Comparison of ENCODE assay signal across 11 mouse cellular contexts in genomic region chr11:100609997-100610680, GRCm38 (mm10). TPM values are rescaled to one million over a fixed set of nuclear protein-coding genes. Genes with fewer than 3 reads are reported as not detected.
DNase-seq lines count a peak whose midpoint lies in the region; ATAC-seq and TF ChIP-seq lines count a peak whose summit lies in the region.
"Had no signal": no experiment of that assay in that cellular context is flagged by ENCODE, and none has a peak within 500 bp of the region (broad histone marks: within the 10 kb centered on the region; RNA-seq: fewer than 3 reads in every experiment).

No protein-coding gene starts in this region.

- H3K27ac ChIP-seq in limb, embryonic 14.5 days (replicated peaks; ENCODE audit: low read depth, low read length): no peak overlapping the region
- H3K27ac ChIP-seq in limb, embryonic 10.5 days: no peak overlapping the region
- H3K27ac ChIP-seq in heart, embryonic 16.5 days (ENCODE audit: low read length): peak overlapping the region; percentile 86
- no peak overlapping the region for H3K27ac ChIP-seq in forebrain, embryonic 11.5 days (ENCODE audit: low read depth, low read length)
- H3K27ac ChIP-seq: midbrain, embryonic 12.5 days had no signal

- H3K4me3 ChIP-seq in limb, embryonic 14.5 days (replicated peaks; ENCODE audit: low read length): no peak overlapping the region
- H3K4me3 ChIP-seq in limb, embryonic 10.5 days: no peak overlapping the region
- H3K4me3 ChIP-seq in heart, embryonic 16.5 days (ENCODE audit: low read length): no peak overlapping the region; the same call in 1 of the 2 replicates
- H3K4me3 ChIP-seq in forebrain, embryonic 11.5 days (ENCODE audit: low read depth, low read length): no peak overlapping the region
- H3K4me3 ChIP-seq: midbrain, embryonic 12.5 days had no signal

- peaks cover 6% of the 10 kb centered on the region; the same call in 1 of the 2 replicates for H3K4me1 ChIP-seq in limb, embryonic 14.5 days (ENCODE audit: control insufficient read depth, insufficient read depth, low read length)
- H3K4me1 ChIP-seq in limb, embryonic 10.5 days: no peaks in the 10 kb centered on the region
- H3K4me1 ChIP-seq in heart, embryonic 16.5 days (ENCODE audit: control insufficient read depth, insufficient read depth, low read length): peaks cover 28% of the 10 kb centered on the region
- H3K4me1 ChIP-seq in forebrain, embryonic 11.5 days (replicated peaks; ENCODE audit: control insufficient read depth, insufficient read depth, low read length): no peaks in the 10 kb centered on the region

- H3K9me3 ChIP-seq in limb, embryonic 14.5 days (ENCODE audit: control insufficient read depth, low read length): no peaks in the 10 kb centered on the region
- no peaks in the 10 kb centered on the region for H3K9me3 ChIP-seq in limb, embryonic 10.5 days (replicated peaks)
- no peaks in the 10 kb centered on the region for H3K9me3 ChIP-seq in heart, embryonic 16.5 days (replicated peaks; ENCODE audit: control insufficient read depth, low read length)
- H3K9me3 ChIP-seq in forebrain, embryonic 11.5 days (ENCODE audit: control insufficient read depth, low read length): no peaks in the 10 kb centered on the region
- H3K9me3 ChIP-seq: midbrain, embryonic 12.5 days had no signal

- no peak for TF ChIP-seq POLR2A in limb, embryonic 14.5 days (IDR thresholded peaks at IDR 0.05; ENCODE audit: borderline replicate concordance, extremely low read depth, insufficient read depth, insufficient read length)

- no peaks in the 10 kb centered on the region for H3K27me3 ChIP-seq in limb, embryonic 14.5 days (ENCODE audit: control insufficient read depth, insufficient read depth, low read length)
- no peaks in the 10 kb centered on the region for H3K27me3 ChIP-seq in limb, embryonic 10.5 days (ENCODE audit: low read depth, poor library complexity, severe bottlenecking)
- H3K27me3 ChIP-seq in heart, embryonic 16.5 days (ENCODE audit: control insufficient read depth, insufficient read depth, low read length): no peaks in the 10 kb centered on the region
- no peaks in the 10 kb centered on the region for H3K27me3 ChIP-seq in forebrain, embryonic 11.5 days (ENCODE audit: control insufficient read depth, insufficient read depth, low read length)
- H3K27me3 ChIP-seq: midbrain, embryonic 12.5 days had no signal

- H3K9ac ChIP-seq in limb, embryonic 14.5 days (ENCODE audit: low read depth, low read length, severe bottlenecking): peak overlapping the region; percentile 21; the same call in 1 of the 2 replicates
- H3K9ac ChIP-seq in heart, embryonic 16.5 days (ENCODE audit: low read length): peak overlapping the region; percentile 49
- no peak overlapping the region for H3K9ac ChIP-seq in forebrain, embryonic 11.5 days (ENCODE audit: low read length)
- H3K9ac ChIP-seq: midbrain, embryonic 12.5 days had no signal

- DNase-seq in adrenal gland, adult (ENCODE audit: inconsistent age in 2 of 2, low spot score in 1 of 2): peak; percentile 73 to 85
- no peak for DNase-seq in adrenal gland, postnatal 4 days (ENCODE audit: low spot score in 2 of 2)
- no peak for DNase-seq in limb, embryonic 14.5 days (ENCODE audit: low spot score)
- no peak for DNase-seq in limb, embryonic 10.5 days (ENCODE audit: low spot score)
- peak; percentile 19 for DNase-seq in lung, postnatal 25 days (ENCODE audit: low spot score)
- DNase-seq in forebrain, embryonic 11.5 days (ENCODE audit: low spot score): no peak
- DNase-seq: right cerebral cortex, postnatal 14 days; thymus, postnatal 14 days had no signal

- peaks cover 19% of the 10 kb centered on the region for H3K36me3 ChIP-seq in limb, embryonic 14.5 days (ENCODE audit: control insufficient read depth, insufficient read depth, low read length)
- peaks cover 71% of the 10 kb centered on the region for H3K36me3 ChIP-seq in limb, embryonic 10.5 days
- H3K36me3 ChIP-seq in heart, embryonic 16.5 days (ENCODE audit: control insufficient read depth, insufficient read depth): 0 out of 2 replicates have a peak, but pooled peaks cover 3% of the 10 kb centered on the region
- no peaks in the 10 kb centered on the region for H3K36me3 ChIP-seq in forebrain, embryonic 11.5 days (ENCODE audit: control insufficient read depth, insufficient read depth, low read length)

- no peak overlapping the region for H3K4me2 ChIP-seq in limb, embryonic 14.5 days (replicated peaks; ENCODE audit: low read depth, low read length, severe bottlenecking)
- H3K4me2 ChIP-seq in heart, embryonic 16.5 days (ENCODE audit: low read depth, low read length): peak overlapping the region; percentile 41
- no peak overlapping the region for H3K4me2 ChIP-seq in forebrain, embryonic 11.5 days (ENCODE audit: low read depth, low read length, severe bottlenecking)
- H3K4me2 ChIP-seq: midbrain, embryonic 12.5 days had no signal

- WGBS in limb, embryonic 14.5 days: 85% methylated on average over 9 of the region's 9 CpGs
- WGBS in limb, embryonic 10.5 days: 90% methylated on average over 9 of the region's 9 CpGs
- 40% methylated on average over 9 of the region's 9 CpGs for WGBS in heart, embryonic 16.5 days
- WGBS in forebrain, embryonic 11.5 days: 88% methylated on average over 9 of the region's 9 CpGs

- no peak for ATAC-seq in limb, embryonic 14.5 days (ENCODE audit: low FRiP score, low read depth)
- ATAC-seq in heart, embryonic 16.5 days (replicated peaks; ENCODE audit: extremely low read depth, insufficient read depth, low FRiP score): no peak; the same call in 1 of the 2 replicates
- no peak for ATAC-seq in megakaryocyte, adult 5-6 weeks (ENCODE audit: poor library complexity, severe bottlenecking)
- ATAC-seq in forebrain, embryonic 11.5 days (replicated peaks; ENCODE audit: low FRiP score): no peak

RNA-seq across cellular contexts. Expression of gene Nkiras2, which starts 8.9 kb away (rescaled TPM):
- 10 to 100 TPM; 49.5 to 50.0 TPM for total RNA-seq in adrenal gland, postnatal 4 days (2021)
- polyA plus RNA-seq in limb, embryonic 14.5 days (2012; rRNA removed): 68.7 and 90.5 TPM in 2 replicates
- polyA plus RNA-seq in limb, embryonic 14.5 days (2014; fragmentation: Nextera tagmentation; extraction: Ambion mirVana): 76.4 and 82.9 TPM in 2 replicates
- 86.2 and 95.5 TPM in 2 replicates for polyA plus RNA-seq in limb, embryonic 10.5 days (2016; fragmentation: Nextera tagmentation; extraction: Ambion mirVana)
- 78.8 and 81.5 TPM in 2 replicates for polyA plus RNA-seq in heart, embryonic 16.5 days (2015; fragmentation: Nextera tagmentation; extraction: Ambion mirVana)
- 47.7 and 52.7 TPM in 2 replicates for total RNA-seq in megakaryocyte, adult 5-6 weeks (2015)
- 36.0 and 45.5 TPM in 2 replicates for total RNA-seq in megakaryocyte, adult 5-6 weeks (2017)
- polyA plus RNA-seq in forebrain, embryonic 11.5 days (2014; fragmentation: Nextera tagmentation; extraction: Ambion mirVana): 94.5 and 107 TPM in 2 replicates

RNA-seq across cellular contexts. Expression of gene Dnajc7, which starts 9.8 kb away (rescaled TPM):
- 100 to 1,000 TPM; 296 to 306 TPM for total RNA-seq in adrenal gland, postnatal 4 days (2021)
- polyA plus RNA-seq in limb, embryonic 14.5 days (2012; rRNA removed): 179 and 225 TPM in 2 replicates
- polyA plus RNA-seq in limb, embryonic 14.5 days (2014; fragmentation: Nextera tagmentation; extraction: Ambion mirVana): 73.3 and 74.1 TPM in 2 replicates
- 256 and 281 TPM in 2 replicates for polyA plus RNA-seq in limb, embryonic 10.5 days (2016; fragmentation: Nextera tagmentation; extraction: Ambion mirVana)
- polyA plus RNA-seq in heart, embryonic 16.5 days (2015; fragmentation: Nextera tagmentation; extraction: Ambion mirVana): 219 and 228 TPM in 2 replicates
- 98.1 and 124 TPM in 2 replicates for total RNA-seq in megakaryocyte, adult 5-6 weeks (2015)
- 145 and 172 TPM in 2 replicates for total RNA-seq in megakaryocyte, adult 5-6 weeks (2017)
- 95.9 and 105 TPM in 2 replicates for polyA plus RNA-seq in forebrain, embryonic 11.5 days (2014; fragmentation: Nextera tagmentation; extraction: Ambion mirVana)

RNA-seq across cellular contexts. Expression of gene Cnp, which starts 35.4 kb away (rescaled TPM):
- total RNA-seq in adrenal gland, postnatal 4 days (2021): 10 to 100 TPM; 49.5 to 51.3 TPM
- 15.9 and 17.0 TPM in 2 replicates for polyA plus RNA-seq in limb, embryonic 14.5 days (2012; rRNA removed)
- 21.3 and 26.0 TPM in 2 replicates for polyA plus RNA-seq in limb, embryonic 14.5 days (2014; fragmentation: Nextera tagmentation; extraction: Ambion mirVana)
- polyA plus RNA-seq in limb, embryonic 10.5 days (2016; fragmentation: Nextera tagmentation; extraction: Ambion mirVana): 13.1 and 23.0 TPM in 2 replicates
- 24.8 and 32.1 TPM in 2 replicates for polyA plus RNA-seq in heart, embryonic 16.5 days (2015; fragmentation: Nextera tagmentation; extraction: Ambion mirVana)
- total RNA-seq in megakaryocyte, adult 5-6 weeks (2015): 9.5 and 11.3 TPM in 2 replicates
- 22.2 and 23.9 TPM in 2 replicates for total RNA-seq in megakaryocyte, adult 5-6 weeks (2017)
- polyA plus RNA-seq in forebrain, embryonic 11.5 days (2014; fragmentation: Nextera tagmentation; extraction: Ambion mirVana): 18.3 and 20.3 TPM in 2 replicates

Comparison
In these comparisons a context has a peak if more than half of its experiments do, and no peak if none do; other contexts are left out.
1. DNase-seq: peak in adrenal gland, adult (2 of 2) and lung, postnatal 25 days (single experiment); none in adrenal gland, postnatal 4 days (0 of 2), limb, embryonic 14.5 days (single experiment), limb, embryonic 10.5 days (single experiment) and forebrain, embryonic 11.5 days (single experiment).